Mouse (Mus musculus) testis, adult 2 months (tissue): ENCODE measurements at regions not wholly inside any gene's neighbourhood (a gene's known extent, or its start where the extent isn't known, plus 50 kb on each side); places are given as distances from the start of the nearest gene placed in this dataset.

Experiments used
- CTCF ChIP-seq: fragments of 200-500 bp; IDR thresholded peaks from 2 replicates; pipeline ENCODE4 v1.5.1; 2012; ENCODE audit warnings: low read depth, mild to moderate bottlenecking, inconsistent platforms, low read length, moderate library complexity; ENCODE audit not compliant: control insufficient read depth, insufficient read depth, insufficient replicate concordance
- POLR2A ChIP-seq: fragments of 200-500 bp; IDR thresholded peaks from 2 replicates; pipeline ENCODE4 v1.6.1; 2012; ENCODE audit warnings: low read depth, mild to moderate bottlenecking, inconsistent platforms, low read length, moderate library complexity; ENCODE audit not compliant: control insufficient read depth

DNA sequence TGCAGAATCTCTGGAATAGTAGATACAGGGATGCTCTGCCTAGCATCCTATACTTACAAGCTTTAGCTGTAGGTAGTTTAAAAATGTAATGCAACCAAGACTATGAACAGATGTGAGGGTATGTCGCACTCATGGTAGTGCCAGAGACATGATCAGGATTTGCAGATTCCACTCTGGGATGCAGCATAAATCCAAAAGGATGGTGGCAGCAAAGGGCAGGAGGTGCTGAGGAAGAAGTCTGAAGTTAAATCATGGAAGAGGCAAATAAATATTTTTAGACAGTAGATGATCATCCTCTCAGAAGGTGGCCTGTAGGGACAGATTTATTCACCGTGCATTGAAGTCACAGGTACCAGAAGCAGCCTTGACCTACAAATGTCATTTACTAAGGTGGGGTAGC lies 768.1 kb upstream of the Kirrel3 start:
- TF ChIP-seq POLR2A, result no peak
- TF ChIP-seq CTCF, result no peak
